In genomic region chr6:108457063-108457405, GRCm38 (mm10) we compare ENCODE assay signal across 9 mouse cellular contexts.
A peak's percentile ranks its signal among the peaks of the same experiment; 100 is the strongest.
DNase-seq lines count a peak whose midpoint lies in the region; ATAC-seq lines count a peak whose summit lies in the region.
"Had no signal": no experiment of that assay in that cellular context is flagged by ENCODE, and none has a peak within 500 bp of the region (broad histone marks: within the 10 kb centered on the region; RNA-seq: fewer than 3 reads in every experiment).

No protein-coding gene starts in this region.

- H3K9ac ChIP-seq in heart, embryonic 12.5 days, result peak overlapping the region; percentile 68; the same call in 1 of the 2 replicates

- H3K27ac ChIP-seq in heart, embryonic 12.5 days (ENCODE audit: poor library complexity, severe bottlenecking), result peak overlapping the region; percentile 79
- H3K27ac ChIP-seq in midbrain, embryonic 10.5 days (replicated peaks), result peak overlapping the region; percentile 83

- peak; percentile 37 for ATAC-seq in heart, embryonic 12.5 days (ENCODE audit: insufficient number of reproducible peaks, low FRiP score)

- 23% methylated on average over 5 of the region's 5 CpGs for WGBS in heart, embryonic 12.5 days
- 18% methylated on average over 5 of the region's 5 CpGs for WGBS in midbrain, embryonic 10.5 days

- peak; percentile 61 for DNase-seq in gastrocnemius, postnatal 25 days
- no peak for DNase-seq in gastrocnemius, postnatal 10 days
- peak; percentile 92 for DNase-seq in cerebellum, adult 9-11 months
- peak; percentile 56 for DNase-seq in kidney, postnatal 14 days
- DNase-seq in midbrain, embryonic 10.5 days (ENCODE audit: low spot score), result peak; percentile 25
- no peak for DNase-seq in spleen, adult 12 weeks (ENCODE audit: low spot score)
- DNase-seq in spleen, adult 18-20 months, result no peak

- H3K27me3 ChIP-seq in heart, embryonic 12.5 days (replicated peaks), result no peaks in the 10 kb centered on the region
- H3K27me3 ChIP-seq in midbrain, embryonic 10.5 days (ENCODE audit: low read depth, poor library complexity, severe bottlenecking), result peaks cover 14% of the 10 kb centered on the region; the same call in 1 of the 2 replicates

- peaks cover 5% of the 10 kb centered on the region; the same call in 1 of the 2 replicates for H3K36me3 ChIP-seq in heart, embryonic 12.5 days
- no peaks in the 10 kb centered on the region for H3K36me3 ChIP-seq in midbrain, embryonic 10.5 days

- no peaks in the 10 kb centered on the region for H3K9me3 ChIP-seq in heart, embryonic 12.5 days (replicated peaks)
- H3K9me3 ChIP-seq in midbrain, embryonic 10.5 days (replicated peaks), result no peaks in the 10 kb centered on the region
- H3K9me3 ChIP-seq: G1E had no signal

- H3K4me1 ChIP-seq in heart, embryonic 12.5 days (replicated peaks), result peaks cover 51% of the 10 kb centered on the region
- peaks cover 49% of the 10 kb centered on the region for H3K4me1 ChIP-seq in midbrain, embryonic 10.5 days

- no peak overlapping the region for H3K4me3 ChIP-seq in heart, embryonic 12.5 days
- peak overlapping the region; percentile 43; the same call in 1 of the 2 replicates for H3K4me3 ChIP-seq in midbrain, embryonic 10.5 days

- peak overlapping the region; percentile 63 for H3K4me2 ChIP-seq in heart, embryonic 12.5 days

Comparison
In these comparisons a context has a peak if more than half of its experiments do, and no peak if none do; other contexts are left out.
1. DNase-seq: peak in gastrocnemius, postnatal 25 days (single experiment), cerebellum, adult 9-11 months (single experiment), kidney, postnatal 14 days (single experiment) and midbrain, embryonic 10.5 days (single experiment); none in gastrocnemius, postnatal 10 days (single experiment), spleen, adult 12 weeks (single experiment) and spleen, adult 18-20 months (0 of 2).